Mouse (Mus musculus): ENCODE measurements around the gene Sort1.
A peak's percentile ranks its signal among the peaks of the same experiment; 100 is the strongest.

The Sort1 gene

DNA sequence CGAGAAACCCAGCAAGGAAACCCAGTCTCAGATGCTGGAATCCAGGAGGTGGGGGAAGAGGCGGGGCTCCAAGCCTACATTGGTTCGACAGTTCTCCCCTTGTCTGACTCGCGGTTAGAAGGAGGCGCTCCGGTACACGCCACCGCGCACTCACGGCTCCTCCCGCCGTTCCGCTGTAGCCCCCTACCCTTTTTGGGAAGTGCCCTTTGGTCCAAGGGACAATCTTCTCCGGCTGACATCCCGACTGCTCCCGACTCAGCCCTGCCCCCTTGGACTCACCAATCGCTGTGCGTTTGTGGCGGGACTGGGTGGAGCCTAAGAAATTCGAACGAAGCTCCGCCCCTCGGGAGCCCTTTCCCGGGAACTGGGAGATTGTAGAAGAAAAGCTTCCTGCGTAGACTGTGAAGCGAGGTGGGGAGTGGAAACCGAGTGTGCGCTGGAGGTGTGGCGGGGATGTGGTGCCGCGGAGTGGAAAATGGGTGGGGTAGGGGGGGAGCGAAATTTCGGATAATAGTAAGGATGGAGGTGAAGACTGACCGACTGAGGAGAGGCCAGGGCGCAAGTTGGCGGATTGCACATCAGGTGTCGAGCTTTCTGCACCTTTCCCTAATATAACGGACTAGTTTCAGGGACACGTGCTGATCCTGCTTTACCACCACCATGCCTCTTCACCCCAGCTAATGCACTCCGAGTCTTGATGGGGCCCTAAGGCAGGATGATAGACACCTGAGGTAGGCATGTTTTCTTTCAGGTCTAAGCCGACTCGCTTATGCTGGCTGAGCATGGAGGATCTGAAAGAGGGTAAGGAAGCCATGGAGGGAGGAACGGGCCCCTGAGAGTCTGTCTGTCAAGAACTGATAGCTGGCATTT lies 99.8 kb downstream of the Sort1 start, which contains the start of gene Psrc1:
Gene Psrc1, plus strand, starts transcription at position 355 of the 870 bp plus-strand sequence.
- DNase-seq (ENCODE audit: low read depth, low spot score), result peak; percentile 93

- DNase-seq (ENCODE audit: low read depth, low spot score), result peak; percentile 53
These were observed 100.5 kb downstream of the Sort1 start for GRCm38 (mm10) chr3:108384425-108384824.

DNA sequence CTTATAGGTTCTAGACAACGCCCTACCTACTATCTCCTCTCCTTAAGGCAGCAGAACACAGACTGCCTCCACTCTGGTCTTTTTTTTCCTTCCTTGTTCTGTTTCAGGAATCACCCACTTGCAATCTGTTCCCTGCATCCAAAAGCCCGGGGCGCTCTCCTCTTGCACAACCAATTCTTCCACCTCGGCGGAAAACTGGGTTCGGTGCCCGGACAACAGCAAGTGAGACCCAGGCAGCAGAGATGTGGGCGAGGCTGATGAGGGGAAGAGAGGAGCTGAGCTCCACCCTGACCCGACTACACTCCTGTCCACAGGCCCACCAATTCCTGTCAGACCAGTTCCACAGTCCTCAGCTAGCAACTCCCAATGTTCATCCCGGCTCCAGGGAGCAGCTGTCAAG lies 102.3 kb downstream of the Sort1 start:
- no peak for DNase-seq (ENCODE audit: low read depth, low spot score)

GRCm38 (mm10) chr3:108389111-108389545 lies 105.2 kb downstream of the Sort1 start:
- peak; percentile 97 for DNase-seq (ENCODE audit: low read depth, low spot score)

GRCm38 (mm10) chr3:108392299-108392698 lies 108.4 kb downstream of the Sort1 start:
- no peak for DNase-seq (ENCODE audit: low read depth, low spot score)

DNA sequence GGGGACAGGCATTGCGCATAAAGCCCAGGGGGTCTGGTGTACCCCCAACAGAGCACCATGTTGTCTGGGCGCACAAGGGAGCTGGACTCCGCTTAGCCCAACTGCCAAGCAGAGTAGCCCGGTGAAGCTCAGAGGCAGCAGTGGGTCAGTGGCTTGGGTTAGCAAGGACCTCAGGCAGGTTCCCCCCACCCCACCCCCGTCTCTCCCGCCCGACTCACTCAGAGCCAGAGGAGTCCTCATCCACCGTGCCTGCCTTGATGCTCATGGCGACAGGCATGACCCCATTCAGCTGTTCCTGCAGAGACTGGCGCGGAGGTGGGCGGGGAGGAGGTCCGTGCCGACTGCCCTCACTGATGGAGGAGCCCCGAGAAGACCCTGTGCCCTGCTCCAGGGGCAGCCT lies 108.9 kb downstream of the Sort1 start:
- DNase-seq (ENCODE audit: low read depth, low spot score), result no peak

DNA sequence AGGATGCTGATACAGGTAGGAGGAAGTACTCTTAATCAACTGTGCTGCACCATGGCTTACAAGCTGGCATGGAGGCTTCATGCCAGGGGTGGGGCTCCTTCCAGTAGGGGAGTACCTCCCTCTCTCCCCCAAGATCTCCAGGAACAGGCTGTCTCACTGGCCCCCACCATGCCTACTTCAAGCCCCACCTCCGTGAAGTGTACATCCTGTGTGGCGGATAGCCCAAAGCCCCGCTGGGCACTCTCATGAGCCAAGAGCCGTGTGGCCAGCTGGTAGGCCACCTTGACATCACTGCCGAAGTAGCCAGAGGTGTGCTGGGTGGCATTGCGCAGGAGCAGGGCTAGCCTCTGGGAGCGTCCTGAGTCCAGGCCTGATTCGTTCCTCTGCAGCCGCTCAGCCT lies 114.4 kb downstream of the Sort1 start:
- no peak for DNase-seq (ENCODE audit: low read depth, low spot score)

DNA sequence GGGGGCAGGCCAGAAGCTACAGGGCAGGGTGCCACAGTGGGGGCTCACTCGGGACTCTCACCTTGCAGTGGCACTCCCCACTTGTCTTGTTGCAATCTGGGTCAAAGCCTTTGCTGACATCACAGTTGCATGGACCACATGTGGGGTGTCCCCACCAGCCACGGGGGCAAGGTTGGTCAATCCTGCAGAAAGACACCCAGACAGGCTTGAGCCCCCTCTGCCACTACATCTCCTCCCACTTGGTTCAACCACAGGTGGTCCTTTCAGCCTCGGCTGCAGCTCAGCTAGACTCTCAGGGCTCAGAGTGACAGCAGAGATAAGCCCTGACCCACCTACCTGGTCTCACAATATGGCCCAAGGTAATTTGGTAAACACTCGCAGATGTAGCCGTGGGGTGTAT lies 116.6 kb downstream of the Sort1 start:
- no peak for DNase-seq (ENCODE audit: low read depth, low spot score)

DNA sequence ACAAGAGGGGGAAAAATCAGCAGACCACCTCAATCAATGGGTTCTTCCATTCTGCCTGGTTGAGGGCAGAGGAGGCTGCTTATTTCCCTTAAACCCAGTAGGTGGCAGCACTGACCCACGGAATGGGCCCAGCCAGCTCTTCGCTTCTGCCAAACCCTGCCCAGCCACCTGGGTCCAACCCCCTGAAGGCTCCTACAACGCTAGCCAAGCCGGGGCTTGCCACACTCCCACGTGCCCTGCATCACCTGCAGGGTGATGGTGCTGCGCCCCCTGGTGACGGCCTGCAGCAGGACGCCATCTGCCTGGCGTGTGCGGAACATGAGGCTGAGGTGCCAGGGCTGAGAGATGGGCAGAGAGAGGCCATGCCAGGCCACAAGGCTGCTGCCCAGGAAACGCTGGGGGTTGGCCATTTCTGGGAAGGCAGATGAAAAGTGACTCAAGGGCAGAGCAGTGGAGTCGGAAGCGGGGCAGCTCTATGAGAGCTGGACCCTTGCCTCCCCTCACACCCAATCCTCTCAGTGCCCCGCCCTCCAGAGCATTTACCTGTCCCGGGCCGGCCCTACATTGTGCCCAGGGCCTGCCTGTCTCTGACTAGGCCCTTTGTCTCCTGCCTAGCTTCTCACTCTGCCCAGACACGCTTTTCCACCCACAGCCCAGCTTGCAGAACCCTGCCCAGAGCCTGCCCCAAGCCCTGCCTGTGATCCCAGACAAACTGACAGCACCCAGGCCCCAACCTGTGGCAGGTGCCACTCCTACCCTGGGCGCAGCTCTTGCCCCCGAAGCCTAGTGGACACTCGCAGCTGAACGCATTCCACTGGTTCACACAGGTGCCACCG lies 118.0 kb downstream of the Sort1 start:
- peak; percentile 91 for DNase-seq (ENCODE audit: low read depth, low spot score)

DNA sequence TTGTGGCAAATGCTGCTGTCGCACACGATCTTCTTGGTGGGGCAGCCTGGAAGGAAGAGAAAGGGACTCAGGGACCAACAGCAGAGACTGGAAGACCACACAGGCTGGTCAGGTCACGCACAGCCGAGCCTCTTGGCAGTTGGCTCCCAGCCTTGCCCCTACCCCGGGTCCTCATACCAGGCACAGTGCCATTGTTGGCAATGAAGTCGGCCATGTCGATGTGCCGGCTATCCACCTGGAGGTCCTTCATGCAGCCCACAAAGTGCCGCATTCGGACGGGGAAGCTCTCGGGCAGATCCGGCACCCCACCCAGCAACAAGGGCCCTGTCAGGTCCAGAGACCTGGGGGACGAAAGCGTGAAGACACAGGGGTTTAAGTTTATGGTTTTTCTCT lies 118.6 kb downstream of the Sort1 start:
- no peak for DNase-seq (ENCODE audit: low read depth, low spot score)

DNA sequence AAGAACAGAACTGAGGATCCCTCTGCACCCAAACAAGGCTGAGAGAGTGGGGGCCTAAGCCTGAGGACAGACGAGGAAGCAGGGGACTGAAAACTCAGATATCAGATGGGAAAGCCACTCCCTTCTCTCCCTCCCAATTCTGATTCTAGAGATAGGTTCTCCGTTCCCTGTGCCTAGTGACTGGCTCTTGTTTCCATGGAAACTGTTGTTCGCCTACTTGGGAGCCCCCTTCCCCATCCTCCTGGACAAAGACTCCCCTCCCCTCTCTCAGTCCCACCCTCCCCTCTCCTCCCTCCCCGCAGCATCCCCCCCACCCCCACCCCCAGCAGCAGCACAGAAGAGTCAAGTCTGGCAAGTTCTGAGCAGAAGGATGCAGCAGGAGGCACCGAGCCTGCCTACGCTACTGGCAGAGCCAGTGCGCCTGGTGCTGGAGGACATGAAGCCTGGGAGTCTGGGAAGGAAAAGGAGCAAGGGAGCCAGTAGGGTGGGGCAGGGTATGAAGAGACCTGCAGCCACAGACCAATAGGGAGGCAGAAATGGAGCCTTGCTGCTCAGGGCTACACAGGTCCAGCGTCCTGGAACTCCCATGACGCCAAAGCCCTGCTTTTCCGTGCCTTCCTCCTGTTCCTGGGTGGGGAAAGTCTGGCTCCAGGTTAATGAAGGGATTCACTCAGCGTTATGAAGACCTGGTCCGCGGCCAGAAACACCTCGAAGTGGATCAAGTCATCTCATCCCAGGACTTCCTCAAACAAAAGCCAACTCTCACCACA lies 121.8 kb downstream of the Sort1 start:
- peak; percentile 76 for DNase-seq (ENCODE audit: low read depth, low spot score)

GRCm38 (mm10) chr3:108406306-108406885 lies 122.5 kb downstream of the Sort1 start:
- no peak for DNase-seq (ENCODE audit: low read depth, low spot score)

DNA sequence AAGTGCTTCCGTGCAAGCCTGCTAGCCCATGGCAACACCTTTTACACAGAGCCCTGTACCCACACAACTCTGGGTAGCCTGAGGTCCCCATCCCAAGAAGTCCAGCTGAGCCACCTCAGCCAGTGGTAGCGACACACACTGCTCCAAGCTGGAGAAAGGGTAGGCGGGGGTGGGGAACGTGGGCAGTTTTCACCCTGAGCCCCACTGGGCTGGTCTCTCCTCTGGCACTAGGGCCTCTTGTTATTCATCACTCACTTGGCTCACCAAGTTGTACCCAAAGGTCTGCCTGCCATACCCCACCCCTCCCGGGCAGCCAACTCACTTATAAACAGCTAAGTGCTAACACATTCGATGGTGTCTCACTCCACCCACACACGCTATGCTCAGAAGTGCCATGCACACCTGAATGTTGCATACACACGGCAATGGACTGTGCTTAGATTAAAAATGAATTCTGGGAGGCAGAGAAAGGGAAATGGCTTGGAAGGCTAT lies 124.7 kb downstream of the Sort1 start:
- DNase-seq (ENCODE audit: low read depth, low spot score), result no peak

GRCm38 (mm10) chr3:108409656-108410358 lies 125.9 kb downstream of the Sort1 start:
- DNase-seq (ENCODE audit: low read depth, low spot score), result no peak

GRCm38 (mm10) chr3:108410359-108410714 lies 126.5 kb downstream of the Sort1 start:
- DNase-seq (ENCODE audit: low read depth, low spot score), result no peak
